Mouse (Mus musculus) C2C12 (cell line): ENCODE measurements around the gene Fam117a.

ENCODE experiments used
- CEBPB ChIP-seq: IDR thresholded peaks from one replicate; pipeline ENCODE4 v1.6.1; 2011; ENCODE audit warnings: low read depth, mild to moderate bottlenecking, control low read depth, moderate library complexity
- CTCF ChIP-seq: IDR thresholded peaks from one replicate; pipeline ENCODE4 v1.5.1; 2011; ENCODE audit not compliant: control insufficient read depth, insufficient read depth, insufficient read length
- FOSL1 ChIP-seq: IDR thresholded peaks from one replicate; pipeline ENCODE4 v1.8.0; 2011; ENCODE audit warnings: mild to moderate bottlenecking, low read length; ENCODE audit not compliant: poor library complexity, insufficient read depth, severe bottlenecking
- MAX ChIP-seq: IDR thresholded peaks from one replicate; pipeline ENCODE4 v1.6.1; 2011; ENCODE audit warnings: mild to moderate bottlenecking, control low read depth
- MYOD1 ChIP-seq: IDR thresholded peaks from one replicate; pipeline ENCODE4 v1.6.1; 2011; ENCODE audit warnings: low read depth; ENCODE audit not compliant: control insufficient read depth, insufficient read length
- MYOG ChIP-seq: IDR thresholded peaks from one replicate; pipeline ENCODE4 v1.6.1; 2011; ENCODE audit not compliant: control insufficient read depth, insufficient read length; ENCODE audit errors: extremely low read depth
- USF1 ChIP-seq: IDR thresholded peaks from one replicate; pipeline ENCODE4 v1.6.1; 2011; ENCODE audit warnings: low read depth, mild to moderate bottlenecking, control low read depth, moderate library complexity

- TF ChIP-seq MYOG (no peak), CEBPB (no peak), CTCF (no peak), FOSL1 (no peak), MAX (no peak), MYOD1 (no peak), USF1 (peak; percentile 68)
Observed at GRCm38 (mm10) chr11:95336568-95337128, at the start of gene Fam117a.
